Mouse (Mus musculus) MEL (cell line): ENCODE results near the gene Lrig2. TPM values are rescaled to one million over a fixed set of nuclear protein-coding genes. Genes with fewer than 3 reads are reported as not detected.

ENCODE experiments used
- DNase-seq: peaks from one replicate; pipeline ENCODE4 v3.0.0; 2011; ENCODE audit warnings: low read depth, low spot score
- H3K27ac ChIP-seq: 2 replicates; pipeline ENCODE4 v1.5.1; 2012; ENCODE audit warnings: low read depth, mild to moderate bottlenecking, control low read depth, low read length, moderate library complexity; ENCODE audit not compliant: control insufficient read depth
- H3K27me3 ChIP-seq, 2 experiments: fragments of 150-350 bp in 1 of 2; sonication (generic) in 1 of 2; 2 replicates each; pipeline ENCODE4 v1.6.1; 2012; ENCODE audit warnings: low read length in 2 of 2, mild to moderate bottlenecking in 2 of 2, improper control_type of control experiment in 1 of 2, moderate library complexity in 1 of 2; ENCODE audit not compliant: insufficient read depth in 2 of 2, control insufficient read depth in 1 of 2
- H3K36me3 ChIP-seq, 2 experiments: 2 replicates each; pipeline ENCODE4 v1.6.1; 2012 to 2014; ENCODE audit warnings: low read length in 2 of 2, improper control_type of control experiment in 1 of 2, inconsistent platforms in 1 of 2, mild to moderate bottlenecking in 1 of 2; ENCODE audit not compliant: insufficient read depth in 2 of 2, control insufficient read depth in 1 of 2
- H3K4me1 ChIP-seq, 2 experiments: fragments of 150-350 bp in 1 of 2; sonication (generic) in 1 of 2; 2 replicates each; pipeline ENCODE4 v1.6.1; 2012; ENCODE audit warnings: low read length in 2 of 2, improper control_type of control experiment in 1 of 2, mild to moderate bottlenecking in 1 of 2; ENCODE audit not compliant: insufficient read depth in 2 of 2, control insufficient read depth in 1 of 2
- H3K4me3 ChIP-seq, 2 experiments: fragments of 150-350 bp in 1 of 2; sonication (generic) in 1 of 2; 2 replicates each; pipeline ENCODE4 v1.5.1; 2012; ENCODE audit warnings: low read depth in 2 of 2, low read length in 2 of 2, mild to moderate bottlenecking in 2 of 2, moderate library complexity in 2 of 2, control low read depth in 1 of 2, improper control_type of control experiment in 1 of 2; ENCODE audit not compliant: control insufficient read depth in 1 of 2, insufficient read depth in 1 of 2
- H3K79me2 ChIP-seq: 2 replicates; pipeline ENCODE4 v1.6.1; 2012; ENCODE audit warnings: mild to moderate bottlenecking, low read length, moderate library complexity; ENCODE audit not compliant: control insufficient read depth, poor library complexity, insufficient read depth
- H3K9ac ChIP-seq: 2 replicates; pipeline ENCODE4 v1.6.1; 2012; ENCODE audit warnings: low read depth, mild to moderate bottlenecking, control low read depth, low read length, moderate library complexity; ENCODE audit not compliant: control insufficient read depth, poor library complexity, severe bottlenecking
- H3K9me3 ChIP-seq: fragments of 150-350 bp; sonication (generic); replicated peaks from 2 replicates; pipeline ENCODE4 v1.6.1; 2012; ENCODE audit warnings: mild to moderate bottlenecking, low read length, improper control_type of control experiment, moderate library complexity; ENCODE audit not compliant: insufficient read depth
- CHD1 ChIP-seq: IDR thresholded peaks from 2 replicates; pipeline ENCODE4 v1.6.1; 2012; ENCODE audit warnings: low read depth, mild to moderate bottlenecking, inconsistent platforms, low read length, improper control_type of control experiment
- CHD2 ChIP-seq: IDR thresholded peaks from 2 replicates; pipeline ENCODE4 v1.6.1; 2011; ENCODE audit warnings: low read length, improper control_type of control experiment
- CTCF ChIP-seq, 3 experiments: IDR thresholded peaks in 2 of 3; conservative IDR thresholded peaks in 1 of 3; 2 replicates each; pipeline ENCODE4 v1.5.1; 2011 to 2012; ENCODE audit warnings: low read length in 3 of 3, low read depth in 2 of 3, mild to moderate bottlenecking in 2 of 3, improper control_type of control experiment in 1 of 3, inconsistent platforms in 1 of 3, mixed read lengths in 1 of 3, moderate library complexity in 1 of 3; ENCODE audit not compliant: control insufficient read depth in 1 of 3, insufficient read depth in 1 of 3, poor library complexity in 1 of 3, severe bottlenecking in 1 of 3
- E2F4 ChIP-seq: IDR thresholded peaks from 2 replicates; pipeline ENCODE4 v1.6.1; 2011; ENCODE audit warnings: low read depth, low read length, improper control_type of control experiment, borderline replicate concordance
- ELF1 ChIP-seq: IDR thresholded peaks from 2 replicates; pipeline ENCODE4 v1.6.1; 2014; ENCODE audit warnings: low read depth, mild to moderate bottlenecking, inconsistent platforms, low read length, improper control_type of control experiment, moderate library complexity
- EP300 ChIP-seq, 2 experiments: IDR thresholded peaks; 2 replicates each; pipeline ENCODE4 v1.6.1; 2011; ENCODE audit warnings: improper control_type of control experiment in 2 of 2, low read length in 2 of 2, low read depth in 1 of 2, mild to moderate bottlenecking in 1 of 2
- ETS1 ChIP-seq: IDR thresholded peaks from 2 replicates; pipeline ENCODE4 v1.6.1; 2012; ENCODE audit warnings: low read depth, mild to moderate bottlenecking, inconsistent platforms, low read length, improper control_type of control experiment, moderate library complexity
- GABPA ChIP-seq: IDR thresholded peaks from 2 replicates; pipeline ENCODE4 v1.6.1; 2012; ENCODE audit warnings: low read depth, mild to moderate bottlenecking, inconsistent platforms, low read length, improper control_type of control experiment, moderate library complexity
- GATA1 ChIP-seq: IDR thresholded peaks from 2 replicates; pipeline ENCODE4 v1.6.1; 2011; ENCODE audit warnings: low read depth, low read length, improper control_type of control experiment
- HCFC1 ChIP-seq: IDR thresholded peaks from 2 replicates; pipeline ENCODE4 v1.6.1; 2012; ENCODE audit warnings: low read depth, mild to moderate bottlenecking, inconsistent platforms, low read length, improper control_type of control experiment, moderate library complexity
- KAT2A ChIP-seq: conservative IDR thresholded peaks from 2 replicates; pipeline ENCODE4 v1.6.1; 2012; ENCODE audit warnings: low read depth, low read length, improper control_type of control experiment, inconsistent platforms
- MAX ChIP-seq: IDR thresholded peaks from 2 replicates; pipeline ENCODE4 v1.6.1; 2011; ENCODE audit warnings: low read length, improper control_type of control experiment
- MEF2A ChIP-seq: IDR thresholded peaks from 2 replicates; pipeline ENCODE4 v1.6.1; 2014; ENCODE audit warnings: low read depth, mild to moderate bottlenecking, inconsistent platforms, low read length, improper control_type of control experiment; ENCODE audit not compliant: poor library complexity, insufficient replicate concordance, severe bottlenecking; ENCODE audit errors: extremely low read depth
- MXI1 ChIP-seq: IDR thresholded peaks from 2 replicates; pipeline ENCODE4 v1.6.1; 2011; ENCODE audit warnings: mild to moderate bottlenecking, low read depth, low read length, improper control_type of control experiment
- MYB ChIP-seq: IDR thresholded peaks from 2 replicates; pipeline ENCODE4 v1.6.1; 2011; ENCODE audit warnings: mild to moderate bottlenecking, low read depth, low read length, improper control_type of control experiment
- POLR2A ChIP-seq, 2 experiments: IDR thresholded peaks; 2 replicates each; pipeline ENCODE4 v1.6.1; 2011 to 2012; ENCODE audit warnings: low read length in 2 of 2, mild to moderate bottlenecking in 2 of 2, control low read depth in 1 of 2, improper control_type of control experiment in 1 of 2, low read depth in 1 of 2, moderate library complexity in 1 of 2; ENCODE audit not compliant: control insufficient read depth in 1 of 2, insufficient read depth in 1 of 2, poor library complexity in 1 of 2
- POLR2AphosphoS2 ChIP-seq: IDR thresholded peaks from 2 replicates; pipeline ENCODE4 v1.6.1; 2011; ENCODE audit warnings: low read length, improper control_type of control experiment
- SIN3A ChIP-seq: IDR thresholded peaks from 2 replicates; pipeline ENCODE4 v1.6.1; 2012; ENCODE audit warnings: low read length, improper control_type of control experiment, inconsistent platforms
- SMC3 ChIP-seq: IDR thresholded peaks from 2 replicates; pipeline ENCODE4 v1.6.1; 2011; ENCODE audit warnings: low read depth, low read length, improper control_type of control experiment
- TAL1 ChIP-seq: IDR thresholded peaks from 2 replicates; pipeline ENCODE4 v1.6.1; 2012; ENCODE audit warnings: mild to moderate bottlenecking, inconsistent platforms, low read length, moderate library complexity, mixed read lengths
- TCF12 ChIP-seq: IDR thresholded peaks from 2 replicates; pipeline ENCODE4 v1.6.1; 2014; ENCODE audit warnings: low read depth, mild to moderate bottlenecking, inconsistent platforms, low read length, improper control_type of control experiment, moderate library complexity
- UBTF ChIP-seq: IDR thresholded peaks from 2 replicates; pipeline ENCODE4 v1.6.1; 2012; ENCODE audit warnings: low read depth, mild to moderate bottlenecking, inconsistent platforms, low read length, improper control_type of control experiment, moderate library complexity, borderline replicate concordance; ENCODE audit not compliant: insufficient read depth
- USF1 ChIP-seq: IDR thresholded peaks from 2 replicates; pipeline ENCODE4 v1.6.1; 2014; ENCODE audit warnings: low read depth, mild to moderate bottlenecking, inconsistent platforms, low read length, improper control_type of control experiment, moderate library complexity
- USF2 ChIP-seq, 2 experiments: IDR thresholded peaks; 2 replicates each; pipeline ENCODE4 v1.6.1; 2011 to 2012; ENCODE audit warnings: improper control_type of control experiment in 2 of 2, low read length in 2 of 2, borderline replicate concordance in 1 of 2, inconsistent platforms in 1 of 2, low read depth in 1 of 2, mild to moderate bottlenecking in 1 of 2; ENCODE audit not compliant: insufficient read depth in 1 of 2
- ZMIZ1 ChIP-seq: IDR thresholded peaks from 2 replicates; pipeline ENCODE4 v1.6.1; 2012; ENCODE audit warnings: low read depth, mild to moderate bottlenecking, inconsistent platforms, low read length, improper control_type of control experiment, moderate library complexity
- ZNF384 ChIP-seq: IDR thresholded peaks from 2 replicates; pipeline ENCODE4 v1.6.1; 2012; ENCODE audit warnings: low read depth, mild to moderate bottlenecking, inconsistent platforms, low read length, improper control_type of control experiment
- polyA plus RNA-seq, 2 experiments: library from polyadenylated mRNA; stranded (reverse) in 1 of 2; unstranded in 1 of 2; fragments of >175 nt in 1 of 2; fragments of >200 nt in 1 of 2; gene quantifications; 2 replicates each; pipeline versions ENCODE4 v1.2.1 to v1.2.4; 2012; ENCODE audit warnings: low replicate concordance in 2 of 2, low read depth in 1 of 2; ENCODE audit not compliant: insufficient read length in 2 of 2, insufficient read depth in 1 of 2, missing spikeins in 1 of 2
- total RNA-seq: library from RNA; depleted of rRNA; stranded (reverse); fragments of 300-350 nt; gene quantifications from 2 replicates; pipeline ENCODE4 v1.2.3, GENCODE M21; 2012

Gene Lrig2
- total and polyA plus RNA-seq, 3 experiments = 4.2 to 4.3 TPM; not detected in 1

GRCm38 (mm10) chr3:104424346-104424745 is 87.4 kb downstream of the Lrig2 start:
- Histone ChIP-seq H3K4me3 (no peak overlapping the region), H3K27ac (no peak overlapping the region), H3K9me3 (no peaks in the 10 kb centered on the region), H3K9ac (no peak overlapping the region), H3K79me2 (no peaks in the 10 kb centered on the region), H3K27me3 (peaks cover 0 to 2% of the 10 kb centered on the region in 2 experiments; a peak in 2 of 4 replicates), H3K36me3 (no peaks in the 10 kb centered on the region), H3K4me1 (no peaks in the 10 kb centered on the region)
- no peak for TF ChIP-seq SIN3A
- TF ChIP-seq GABPA = no peak
- TF ChIP-seq MEF2A = no peak
- DNase-seq = no peak

GRCm38 (mm10) chr3:104420929-104421328 is 90.8 kb downstream of the Lrig2 start:
- H3K4me3 ChIP-seq = no peak overlapping the region
- no peaks in the 10 kb centered on the region for H3K79me2 ChIP-seq
- no peak overlapping the region for H3K9ac ChIP-seq
- no peak for TF ChIP-seq GABPA
- no peak for TF ChIP-seq ZNF384
- no peak for TF ChIP-seq POLR2AphosphoS2
- TF ChIP-seq USF2 (IDR thresholded peaks at IDR 0.05; ENCODE audit: borderline replicate concordance in 1 of 2, insufficient read depth in 1 of 2, low read depth in 1 of 2, low read length in 2 of 2) = no peak
- TF ChIP-seq, all 39 proteins: peak for 0
- no peak for DNase-seq
- no peaks in the 10 kb centered on the region for H3K36me3 ChIP-seq
- no peaks in the 10 kb centered on the region for H3K4me1 ChIP-seq
- no peak overlapping the region for H3K27ac ChIP-seq
- peaks cover 4% of the 10 kb centered on the region in 2 experiments; a peak in 2 of 4 replicates for H3K27me3 ChIP-seq
- H3K9me3 ChIP-seq = no peaks in the 10 kb centered on the region

DNA sequence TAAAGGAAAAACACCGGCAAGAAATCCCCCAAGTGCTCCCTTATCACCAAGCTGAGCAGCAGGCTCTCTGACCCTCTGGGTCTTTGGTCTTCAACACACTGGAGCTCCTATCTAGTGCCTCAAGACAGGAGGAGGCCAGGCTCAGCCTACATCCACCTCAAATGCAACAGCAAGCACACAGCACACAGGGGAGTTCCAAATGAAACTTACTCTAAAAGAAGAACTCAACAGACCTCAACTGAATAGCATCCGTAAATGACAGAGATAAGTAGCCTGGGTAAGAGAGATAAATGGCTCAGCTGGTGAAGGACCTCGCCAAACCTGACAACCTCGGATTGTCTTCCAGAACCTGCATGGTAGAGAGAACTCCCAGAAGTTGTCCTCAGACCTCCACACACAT is 91.7 kb downstream of the Lrig2 start:
- Histone ChIP-seq H3K9me3 (no peaks in the 10 kb centered on the region), H3K79me2 (no peaks in the 10 kb centered on the region), H3K4me3 (no peak overlapping the region), H3K27ac (no peak overlapping the region), H3K4me1 (no peaks in the 10 kb centered on the region), H3K27me3 (peaks cover 4 to 8% of the 10 kb centered on the region in 2 experiments; a peak in 2 of 4 replicates), H3K36me3 (no peaks in the 10 kb centered on the region), H3K9ac (no peak overlapping the region)
- DNase-seq = peak; percentile 52
- no peak for TF ChIP-seq GABPA
- no peak for TF ChIP-seq CHD1
- TF ChIP-seq CTCF (IDR thresholded peaks at IDR 0.05 in 2 of 3, conservative IDR thresholded peaks at IDR 0.05 in 1 of 3; ENCODE audit: control insufficient read depth in 1 of 3, insufficient read depth in 1 of 3, low read depth in 2 of 3, low read length in 3 of 3, poor library complexity in 1 of 3, severe bottlenecking in 1 of 3) = no peak
- TF ChIP-seq SMC3 = no peak
- 0 out of 2 replicates have a peak, but pooled peaks have one; percentile 31 for TF ChIP-seq ETS1
- peak; percentile 58 to 63; a peak in 3 of 4 replicates for TF ChIP-seq EP300 (IDR thresholded peaks at IDR 0.05; ENCODE audit: low read depth in 1 of 2, low read length in 2 of 2)
- TF ChIP-seq KAT2A = no peak
- no peak for TF ChIP-seq E2F4
- no peak for TF ChIP-seq USF2 (IDR thresholded peaks at IDR 0.05; ENCODE audit: borderline replicate concordance in 1 of 2, insufficient read depth in 1 of 2, low read depth in 1 of 2, low read length in 2 of 2)
- peak; percentile 35; the same call in 1 of the 2 replicates for TF ChIP-seq TCF12
- TF ChIP-seq UBTF = no peak
- no peak for TF ChIP-seq HCFC1
- TF ChIP-seq USF1 = no peak
- no peak for TF ChIP-seq POLR2A (IDR thresholded peaks at IDR 0.05; ENCODE audit: control insufficient read depth in 1 of 2, insufficient read depth in 1 of 2, low read depth in 1 of 2, low read length in 2 of 2, poor library complexity in 1 of 2)
- TF ChIP-seq MAX = no peak
- no peak for TF ChIP-seq MXI1
- no peak for TF ChIP-seq ELF1
- TF ChIP-seq TAL1 = no peak
- no peak for TF ChIP-seq ZMIZ1
- TF ChIP-seq GATA1 = peak; percentile 51
- TF ChIP-seq MEF2A = no peak
- TF ChIP-seq POLR2AphosphoS2 = no peak
- TF ChIP-seq CHD2 = no peak
- TF ChIP-seq MYB = 0 out of 2 replicates have a peak, but pooled peaks have one; percentile 20
